Mouse (Mus musculus) layer of hippocampus, adult 8-10 months (tissue): ENCODE results near the gene Nmb. TPM values are rescaled to one million over a fixed set of nuclear protein-coding genes. Genes with fewer than 3 reads are reported as not detected.

Experiments
- DNase-seq, 2 experiments: peaks; one replicate each; pipeline ENCODE4 v3.0.0; 2022; ENCODE audit warnings: low spot score in 2 of 2
- total RNA-seq, 4 experiments: library from RNA; stranded (reverse); gene quantifications; 2 replicates each; pipeline ENCODE4 v1.2.4; 2022

Nmb gene
- total RNA-seq, 4 experiments from 2014 or later, result 8.3 to 12.2 (median 9.2) TPM

DNA sequence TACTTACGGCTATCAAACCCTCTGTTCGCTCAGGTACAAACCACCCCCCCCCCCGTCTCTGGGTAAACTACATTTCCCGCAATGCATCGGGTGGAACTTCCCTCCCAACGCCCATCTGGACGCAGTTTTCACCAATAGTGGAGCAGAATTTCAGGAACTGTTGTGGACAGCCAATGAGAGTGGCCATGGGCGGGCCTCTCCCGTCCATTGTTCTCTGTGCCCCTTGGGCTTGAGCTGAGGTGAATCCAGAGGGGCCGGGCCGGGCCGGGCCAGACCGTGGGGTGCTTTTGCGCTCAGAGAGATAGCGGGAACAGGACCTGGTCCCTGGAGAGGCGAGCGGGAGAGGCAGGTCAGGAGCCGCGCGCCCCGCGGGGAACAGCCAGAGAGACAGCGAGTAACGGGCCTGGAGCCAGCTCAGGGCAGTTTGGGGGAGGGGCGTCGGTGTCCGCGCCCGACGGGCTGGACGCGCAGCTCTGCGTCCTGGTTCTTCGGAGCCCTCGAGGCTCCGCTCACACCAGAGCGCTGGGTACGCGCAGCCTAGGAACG lies 44.1 kb downstream of the Nmb start, which contains the start of gene Zscan2:
Zscan2 (plus strand) TSS at position 192 of the 546 bp plus-strand sequence.
- DNase-seq, result peak; percentile 90 to 92

DNA sequence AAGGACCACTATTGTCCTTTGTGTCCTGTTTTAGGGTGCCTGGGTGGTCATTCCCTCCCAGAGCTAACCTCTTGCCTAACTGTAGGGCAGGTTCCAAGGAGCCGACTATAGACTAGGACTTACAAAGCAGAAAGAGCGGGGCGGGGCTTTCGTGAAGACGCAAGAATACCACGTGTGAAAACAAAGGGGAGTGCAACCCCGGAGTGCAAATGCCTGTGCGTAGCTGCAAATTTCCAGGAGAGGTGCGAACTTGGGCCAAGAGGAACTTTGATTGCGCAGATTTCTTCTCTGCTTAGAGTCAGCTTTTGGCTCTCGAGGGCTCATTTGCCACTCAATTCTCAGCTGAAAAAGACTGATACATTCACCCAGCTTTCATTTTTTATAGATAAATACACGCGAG lies 44.6 kb downstream of the Nmb start:
- peak in 1 of 2 experiments; percentile 45 for DNase-seq

DNA sequence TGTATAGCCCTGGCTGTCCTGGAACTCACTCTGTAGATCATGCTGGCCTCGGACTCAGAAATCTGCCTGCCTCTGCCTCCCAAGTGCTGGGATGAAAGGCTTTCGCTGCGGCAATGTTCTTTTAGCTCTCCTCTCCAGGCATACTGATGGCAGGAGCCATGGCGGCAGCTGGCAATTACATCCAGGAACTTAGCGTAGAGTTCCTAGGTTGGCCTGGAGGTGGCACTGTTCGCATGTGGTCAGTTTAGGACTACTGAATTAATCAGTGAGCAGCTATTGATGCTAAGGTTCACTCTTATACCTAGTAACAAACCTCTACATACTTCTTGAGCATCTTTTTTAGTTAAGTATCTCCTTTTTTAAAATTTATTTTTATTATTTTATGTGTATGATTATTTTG lies 47.7 kb downstream of the Nmb start:
- DNase-seq, result peak; percentile 62 to 83

DNA sequence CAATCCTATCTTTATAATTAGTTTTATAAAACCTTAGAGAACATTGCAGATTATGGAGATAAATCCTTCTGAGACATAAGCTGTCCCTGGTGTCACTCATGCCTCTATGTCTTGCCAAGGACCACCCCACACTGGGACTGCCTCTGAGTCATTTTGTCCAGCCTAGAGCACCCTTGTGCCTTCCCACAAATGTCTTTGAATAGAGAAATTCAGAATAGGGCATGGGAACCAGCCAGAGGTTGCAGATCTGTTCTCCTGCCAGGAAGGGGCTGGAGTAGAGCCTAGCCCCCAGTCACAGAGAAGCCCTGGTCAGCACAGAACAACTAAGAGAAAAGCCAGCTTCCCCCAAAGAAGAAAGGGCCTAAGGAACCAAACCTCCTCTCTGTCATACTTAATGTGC lies 49.6 kb downstream of the Nmb start:
- peak in 1 of 2 experiments; percentile 47 for DNase-seq

DNA sequence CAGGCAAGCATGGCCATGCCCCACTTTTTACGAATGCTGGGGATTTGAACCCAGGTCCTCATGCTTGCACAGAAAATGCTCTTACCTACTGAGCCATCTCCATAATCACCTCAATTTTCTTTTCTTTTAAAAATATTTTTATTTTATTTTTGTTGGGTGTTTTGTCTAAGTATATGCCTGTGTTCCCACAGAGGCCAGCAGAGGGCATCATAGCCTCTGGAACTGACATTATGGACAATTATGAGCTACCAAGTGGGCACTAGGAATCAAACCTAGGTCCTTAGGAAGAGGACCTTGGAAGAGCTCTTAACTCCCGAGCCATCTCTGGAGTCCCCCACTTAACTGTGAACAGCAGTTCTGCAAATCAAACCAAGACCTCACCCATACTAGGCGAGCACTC lies 51.7 kb downstream of the Nmb start:
- DNase-seq, result no peak

Other genes starting within 250 kb of the Nmb start
- 10 to 100 TPM; 20.5 to 24.6 (median 21.8) TPM for gene Crtc3, start 216.2 kb downstream of the Nmb start, total RNA-seq
- 10 to 100 TPM; 26.3 to 29.4 (median 26.8) TPM for gene Iqgap1, start 79.1 kb downstream of the Nmb start, total RNA-seq
- 10 to 100 TPM; 11.8 to 15.0 (median 13.5) TPM for gene Zscan2, start 44.2 kb downstream of the Nmb start, total RNA-seq
- gene Wdr73, start 3.8 kb downstream of the Nmb start, total RNA-seq, result 10 to 100 TPM; 26.9 to 36.3 (median 30.5) TPM
- gene Sec11a, start 42.7 kb upstream of the Nmb start, total RNA-seq, result 10 to 100 TPM; 50.9 to 60.0 (median 55.3) TPM
- gene Zfp592, start 88.6 kb upstream of the Nmb start, total RNA-seq, result 10 to 100 TPM; 21.5 to 30.6 (median 26.4) TPM
- under 1 TPM; 0.25 to 0.52 (median 0.36) TPM for gene Alpk3, start 152.5 kb upstream of the Nmb start, total RNA-seq
- gene Slc28a1, start 209.7 kb upstream of the Nmb start, total RNA-seq, result not detected